ENCODE assay signal across 13 mouse cellular contexts in genomic region chr2:77184049-77184571, GRCm38 (mm10). TPM values are rescaled to one million over a fixed set of nuclear protein-coding genes. Genes with fewer than 3 reads are reported as not detected.
DNase-seq lines count a peak whose midpoint lies in the region; ATAC-seq and TF ChIP-seq lines count a peak whose summit lies in the region.
"Had no signal": no experiment of that assay in that cellular context is flagged by ENCODE, and none has a peak within 500 bp of the region (broad histone marks: within the 10 kb centered on the region; RNA-seq: fewer than 3 reads in every experiment).

No protein-coding gene starts in this region.

- peak; percentile 37 to 62 for DNase-seq in adrenal gland, adult (ENCODE audit: inconsistent age in 2 of 2, low spot score in 1 of 2)
- DNase-seq in adrenal gland, postnatal 4 days (ENCODE audit: low spot score in 2 of 2): no peak
- DNase-seq in heart, embryonic 10.5 days (ENCODE audit: low spot score): peak; percentile 27
- no peak for DNase-seq in heart, adult 8-10 months (ENCODE audit: low spot score)
- peak; percentile 49 for DNase-seq in lung, embryonic 14.5 days
- DNase-seq in lung, adult 2 months: no peak
- peak; percentile 43 for DNase-seq in hindbrain, postnatal 0 days (ENCODE audit: low spot score)
- DNase-seq in left cerebral cortex, postnatal 10 days (ENCODE audit: extremely low spot score in 1 of 2, low spot score in 2 of 2): no peak
- DNase-seq: cerebellum, adult 9-10 months; kidney, postnatal 10 days had no signal

- H3K36me3 ChIP-seq in heart, embryonic 10.5 days: peaks cover 12% of the 10 kb centered on the region
- peaks cover 28% of the 10 kb centered on the region; the same call in 1 of the 2 replicates for H3K36me3 ChIP-seq in lung, embryonic 14.5 days (ENCODE audit: insufficient read depth)
- H3K36me3 ChIP-seq in hindbrain, postnatal 0 days (ENCODE audit: insufficient read depth, low read length): peaks cover 13% of the 10 kb centered on the region

- no peaks in the 10 kb centered on the region for H3K9me3 ChIP-seq in heart, embryonic 10.5 days
- H3K9me3 ChIP-seq in lung, embryonic 14.5 days (ENCODE audit: low read depth, low read length): no peaks in the 10 kb centered on the region
- no peaks in the 10 kb centered on the region for H3K9me3 ChIP-seq in hindbrain, postnatal 0 days (ENCODE audit: low read length)
- H3K9me3 ChIP-seq: embryonic facial prominence, embryonic 12.5 days; limb, embryonic 13.5 days; lung, embryonic 15.5 days had no signal

- H3K4me2 ChIP-seq in lung, embryonic 14.5 days: no peak overlapping the region
- H3K4me2 ChIP-seq in hindbrain, postnatal 0 days (ENCODE audit: low read depth, low read length): no peak overlapping the region
- H3K4me2 ChIP-seq: embryonic facial prominence, embryonic 12.5 days; limb, embryonic 13.5 days; lung, embryonic 15.5 days had no signal

- 51% methylated on average over 8 of the region's 8 CpGs for WGBS in heart, embryonic 10.5 days
- 43% methylated on average over 8 of the region's 8 CpGs for WGBS in lung, embryonic 14.5 days
- 48% methylated on average over 8 of the region's 8 CpGs for WGBS in lung, adult 2 months
- 43% methylated on average over 8 of the region's 8 CpGs for WGBS in hindbrain, postnatal 0 days

- H3K27ac ChIP-seq in heart, embryonic 10.5 days: peak overlapping the region; percentile 87; the same call in 1 of the 2 replicates
- no peak overlapping the region for H3K27ac ChIP-seq in lung, embryonic 14.5 days (ENCODE audit: low read depth)
- no peak overlapping the region for H3K27ac ChIP-seq in hindbrain, postnatal 0 days
- H3K27ac ChIP-seq: embryonic facial prominence, embryonic 12.5 days; limb, embryonic 13.5 days; lung, embryonic 15.5 days had no signal

- ATAC-seq in lung, embryonic 14.5 days (ENCODE audit: insufficient read depth): no peak
- peak; percentile 53; the same call in 1 of the 2 replicates for ATAC-seq in hindbrain, postnatal 0 days

- no peaks in the 10 kb centered on the region for H3K27me3 ChIP-seq in heart, embryonic 10.5 days (ENCODE audit: insufficient read depth, poor library complexity, severe bottlenecking)
- H3K27me3 ChIP-seq in lung, embryonic 14.5 days (ENCODE audit: insufficient read depth, low read length): no peaks in the 10 kb centered on the region
- H3K27me3 ChIP-seq in hindbrain, postnatal 0 days (ENCODE audit: insufficient read depth, low read length): no peaks in the 10 kb centered on the region
- H3K27me3 ChIP-seq: embryonic facial prominence, embryonic 12.5 days; limb, embryonic 13.5 days; lung, embryonic 15.5 days had no signal

- TF ChIP-seq CTCF in lung, embryonic 14.5 days (IDR thresholded peaks at IDR 0.05; ENCODE audit: low read depth): no peak
- no peak for TF ChIP-seq CTCF in lung, adult 2 months (IDR thresholded peaks at IDR 0.05; ENCODE audit: insufficient read depth, low read length)
- no peak for TF ChIP-seq CTCF in hindbrain, postnatal 0 days (IDR thresholded peaks at IDR 0.05; ENCODE audit: low read depth)

- TF ChIP-seq POLR2A in lung, adult 2 months (IDR thresholded peaks at IDR 0.05; ENCODE audit: borderline replicate concordance, extremely low read depth, low read depth, low read length): no peak

- no peak overlapping the region for H3K9ac ChIP-seq in lung, embryonic 14.5 days
- H3K9ac ChIP-seq in hindbrain, postnatal 0 days (replicated peaks; ENCODE audit: low read length): no peak overlapping the region
- H3K9ac ChIP-seq: embryonic facial prominence, embryonic 12.5 days; limb, embryonic 13.5 days; lung, embryonic 15.5 days had no signal

- H3K4me1 ChIP-seq in heart, embryonic 10.5 days: peaks cover 27% of the 10 kb centered on the region
- H3K4me1 ChIP-seq in lung, embryonic 14.5 days (ENCODE audit: insufficient read depth): 0 out of 2 replicates have a peak, but pooled peaks cover 4% of the 10 kb centered on the region
- no peaks in the 10 kb centered on the region for H3K4me1 ChIP-seq in lung, adult 2 months (ENCODE audit: control insufficient read depth, insufficient read depth, low read length)
- no peaks in the 10 kb centered on the region for H3K4me1 ChIP-seq in hindbrain, postnatal 0 days (ENCODE audit: insufficient read depth, low read length)
- H3K4me1 ChIP-seq: embryonic facial prominence, embryonic 12.5 days; limb, embryonic 13.5 days had no signal

- intact Hi-C loops in left cerebral cortex, postnatal 10 days (cut with DNase I): no loop called here

- no peak overlapping the region for H3K4me3 ChIP-seq in heart, embryonic 10.5 days
- no peak overlapping the region for H3K4me3 ChIP-seq in lung, embryonic 14.5 days (ENCODE audit: low read depth, low read length)
- no peak overlapping the region for H3K4me3 ChIP-seq in lung, adult 2 months (replicated peaks; ENCODE audit: extremely low read depth, low read depth, low read length)
- no peak overlapping the region for H3K4me3 ChIP-seq in hindbrain, postnatal 0 days (ENCODE audit: low read length)
- H3K4me3 ChIP-seq: embryonic facial prominence, embryonic 12.5 days; limb, embryonic 13.5 days; lung, embryonic 15.5 days had no signal

RNA-seq across cellular contexts. Expression of gene Ccdc141, which starts 13.7 kb away (rescaled TPM):
- 10 to 100 TPM; 19.3 to 21.7 TPM for total RNA-seq in adrenal gland, postnatal 4 days (2021)
- 150 and 241 TPM in 2 replicates for polyA plus RNA-seq in heart, embryonic 10.5 days (2016; fragmentation: Nextera tagmentation; extraction: Ambion mirVana)
- total RNA-seq in heart, adult 8-10 months (2022): 100 to 1,000 TPM; 169 to 239 (median 208) TPM
- polyA plus RNA-seq in lung, embryonic 14.5 days (2014; fragmentation: Nextera tagmentation; extraction: Ambion mirVana): 8.4 and 15.0 TPM in 2 replicates
- polyA plus RNA-seq in lung, adult 2 months (2012; rRNA removed): 15.9 and 19.8 TPM in 2 replicates
- 11.7 and 20.0 TPM in 2 replicates for total RNA-seq in hindbrain, postnatal 0 days (2014; rRNA removed)
- 10.1 and 13.6 TPM in 2 replicates for polyA plus RNA-seq in hindbrain, postnatal 0 days (2015; fragmentation: Nextera tagmentation; extraction: Ambion mirVana)
- total RNA-seq in left cerebral cortex, postnatal 10 days (2021): 10 to 100 TPM; 21.1 to 30.3 TPM

Comparison
In these comparisons a context has a peak if more than half of its experiments do, and no peak if none do; other contexts are left out.
1. DNase-seq: peak in adrenal gland, adult (2 of 2), heart, embryonic 10.5 days (single experiment), lung, embryonic 14.5 days (single experiment) and hindbrain, postnatal 0 days (single experiment); none in adrenal gland, postnatal 4 days (0 of 2), heart, adult 8-10 months (single experiment), lung, adult 2 months (single experiment) and left cerebral cortex, postnatal 10 days (0 of 2).